Mouse (Mus musculus) G1E (cell line): ENCODE measurements at regions not wholly inside any gene's neighbourhood (a gene's known extent, or its start where the extent isn't known, plus 50 kb on each side); places are given as distances from the start of the nearest gene placed in this dataset.

Source experiments
- ATAC-seq: 2 replicates; pipeline ENCODE4 v1.8.0; 2016; ENCODE audit warnings: mild to moderate bottlenecking; ENCODE audit not compliant: insufficient number of reproducible peaks, poor library complexity, low FRiP score, severe bottlenecking; ENCODE audit errors: extremely low read depth
- DNase-seq: peaks from one replicate; pipeline ENCODE4 v3.0.0; 2012; ENCODE audit warnings: low spot score
- H3K27me3 ChIP-seq: 2 replicates; pipeline ENCODE4 v1.6.1; 2012; ENCODE audit warnings: mild to moderate bottlenecking, low read length, inconsistent platforms; ENCODE audit not compliant: insufficient read depth
- H3K36me3 ChIP-seq: replicated peaks from 2 replicates; pipeline ENCODE3; 2012; ENCODE audit warnings: mild to moderate bottlenecking, inconsistent platforms
- H3K4me1 ChIP-seq: 2 replicates; pipeline ENCODE4 v1.6.1; 2012; ENCODE audit warnings: low read depth, low read length, inconsistent platforms, mixed read lengths; ENCODE audit not compliant: insufficient read depth
- H3K4me3 ChIP-seq: 2 replicates; pipeline ENCODE4 v1.5.1; 2012; ENCODE audit warnings: low read depth, mild to moderate bottlenecking, inconsistent platforms, low read length, moderate library complexity, mixed read lengths
- H3K9me3 ChIP-seq: replicated peaks from 2 replicates; pipeline ENCODE4 v1.6.1; 2012; ENCODE audit warnings: inconsistent platforms
- CTCF ChIP-seq: IDR thresholded peaks from 2 replicates; pipeline ENCODE4 v1.5.1; 2012; ENCODE audit warnings: low read depth, low read length, inconsistent platforms, mixed read lengths
- GATA1 ChIP-seq: IDR thresholded peaks from 2 replicates; pipeline ENCODE4 v1.6.1; 2012; ENCODE audit warnings: borderline replicate concordance, low read length, inconsistent platforms, mixed read lengths
- GATA2 ChIP-seq: IDR thresholded peaks from 2 replicates; pipeline ENCODE4 v1.6.1; 2012; ENCODE audit warnings: low read depth, low read length, inconsistent platforms, borderline replicate concordance
- POLR2AphosphoS5 ChIP-seq: IDR thresholded peaks from 2 replicates; pipeline ENCODE4 v1.6.1; 2012; ENCODE audit warnings: low read depth, low read length, inconsistent platforms; ENCODE audit not compliant: insufficient replicate concordance
- TAL1 ChIP-seq: conservative IDR thresholded peaks from 2 replicates; pipeline ENCODE4 v1.6.1; 2012; ENCODE audit warnings: low read depth, low read length, inconsistent platforms, mixed read lengths

DNA sequence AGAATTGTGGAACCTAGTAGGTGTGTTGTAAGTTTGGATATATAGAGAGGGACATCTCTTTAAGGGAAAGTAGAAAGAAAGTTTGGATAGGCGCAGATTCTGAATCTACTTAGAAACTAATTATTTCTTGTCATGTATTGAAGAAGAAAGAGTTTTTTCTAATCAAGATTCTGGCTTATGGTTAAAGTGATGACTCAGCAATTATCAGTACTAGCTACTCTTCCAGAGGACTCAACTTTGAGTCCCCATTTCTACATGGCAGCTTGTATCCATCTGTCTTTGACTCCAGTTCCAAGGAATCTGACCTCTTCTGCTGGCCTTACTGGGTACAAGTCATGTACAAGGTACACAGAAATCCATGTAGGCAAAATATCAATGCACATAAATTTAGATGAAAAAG lies 2767.1 kb downstream of the Gm37988 start:
- H3K27me3 ChIP-seq: peaks cover 5% of the 10 kb centered on the region; the same call in 1 of the 2 replicates
- ATAC-seq: no peak
- no peaks in the 10 kb centered on the region for H3K36me3 ChIP-seq
- H3K4me1 ChIP-seq: no peaks in the 10 kb centered on the region
- H3K9me3 ChIP-seq: no peaks in the 10 kb centered on the region
- TF ChIP-seq CTCF: no peak
- TF ChIP-seq TAL1: no peak
- no peak for TF ChIP-seq POLR2AphosphoS5
- no peak for TF ChIP-seq GATA1
- no peak for TF ChIP-seq GATA2
- no peak overlapping the region for H3K4me3 ChIP-seq
- DNase-seq: no peak

GRCm38 (mm10) chr1:7586409-7586808 lies 2778.7 kb downstream of the Gm37988 start:
- Histone ChIP-seq H3K36me3 (no peaks in the 10 kb centered on the region), H3K4me3 (no peak overlapping the region), H3K27me3 (no peaks in the 10 kb centered on the region), H3K9me3 (peaks cover 3% of the 10 kb centered on the region; the same call in 1 of the 2 replicates), H3K4me1 (no peaks in the 10 kb centered on the region)
- ATAC-seq: no peak
- TF ChIP-seq POLR2AphosphoS5 (no peak), TAL1 (no peak), GATA1 (no peak), CTCF (no peak), GATA2 (no peak)
- no peak for DNase-seq

- TF ChIP-seq GATA2: no peak
- no peak for TF ChIP-seq CTCF
- TF ChIP-seq GATA1: no peak
- TF ChIP-seq TAL1: no peak
- peaks cover 3% of the 10 kb centered on the region; the same call in 1 of the 2 replicates for H3K9me3 ChIP-seq
- H3K4me1 ChIP-seq: no peaks in the 10 kb centered on the region
- no peak overlapping the region for H3K4me3 ChIP-seq
- DNase-seq (no peak), ATAC-seq (no peak)
- no peaks in the 10 kb centered on the region for H3K27me3 ChIP-seq
- H3K36me3 ChIP-seq: no peaks in the 10 kb centered on the region
Measured at GRCm38 (mm10) chr1:7591327-7591726, 2783.6 kb downstream of the Gm37988 start.
